Mouse (Mus musculus) forebrain, embryonic 13.5 days (tissue): ENCODE measurements around the gene Gatad2a. TPM values are rescaled to one million over a fixed set of nuclear protein-coding genes. Genes with fewer than 3 reads are reported as not detected.
A peak's percentile ranks its signal among the peaks of the same experiment; 100 is the strongest.

Source experiments
- ATAC-seq: fragments of 200-750 bp; cut with Nextera tagmentation; 2 replicates; pipeline ENCODE4 v1.8.0; 2017
- H3K27ac ChIP-seq: fragments of 300-500 bp; sonication (generic); 2 replicates; pipeline ENCODE4 v1.5.1; 2015; ENCODE audit warnings: inconsistent platforms, mild to moderate bottlenecking, moderate library complexity
- H3K27me3 ChIP-seq: fragments of 300-500 bp; sonication (generic); 2 replicates; pipeline ENCODE4 v1.6.1; 2015; ENCODE audit warnings: mild to moderate bottlenecking, inconsistent platforms
- H3K36me3 ChIP-seq: fragments of 300-500 bp; sonication (generic); 2 replicates; pipeline ENCODE4 v1.6.1; 2015; ENCODE audit warnings: mild to moderate bottlenecking, inconsistent platforms; ENCODE audit not compliant: poor library complexity, severe bottlenecking
- H3K4me1 ChIP-seq: fragments of 300-500 bp; sonication (generic); 2 replicates; pipeline ENCODE4 v1.6.1; 2015; ENCODE audit warnings: inconsistent platforms
- H3K4me2 ChIP-seq: fragments of 300-500 bp; sonication (generic); 2 replicates; pipeline ENCODE4 v1.6.1; 2015; ENCODE audit warnings: inconsistent platforms, mild to moderate bottlenecking, moderate library complexity
- H3K4me3 ChIP-seq: fragments of 300-500 bp; sonication (generic); 2 replicates; pipeline ENCODE4 v1.5.1; 2015; ENCODE audit warnings: mild to moderate bottlenecking, inconsistent platforms
- H3K9ac ChIP-seq: fragments of 300-500 bp; sonication (generic); 2 replicates; pipeline ENCODE4 v1.6.1; 2015; ENCODE audit warnings: mild to moderate bottlenecking, inconsistent platforms
- H3K9me3 ChIP-seq: fragments of 300-500 bp; sonication (generic); replicated peaks from 2 replicates; pipeline ENCODE4 v1.6.1; 2016; ENCODE audit warnings: inconsistent platforms
- WGBS: fragments of 180-500 bp; shearing (Covaris S2); methylation state at CpG from one replicate; pipeline ENCODE4 v1.1.7; 2015; 5-methylcytosine and 5-hydroxymethylcytosine counted together
- polyA plus RNA-seq: library from polyadenylated mRNA; unstranded; fragments of >200 nt; fragmentation: Nextera tagmentation; extraction: Ambion mirVana; gene quantifications from 2 replicates; pipeline ENCODE4 v1.2.1, GENCODE M21; 2015

The Gatad2a gene
- polyA plus RNA-seq, 1 experiment from 2014 or later: 29.5 TPM

GRCm38 (mm10) chr8:69933811-69934210 lies 62.4 kb downstream of the Gatad2a start:
- Histone ChIP-seq H3K4me2 (no peak overlapping the region), H3K27ac (no peak overlapping the region), H3K36me3 (peaks cover 29% of the 10 kb centered on the region), H3K27me3 (no peaks in the 10 kb centered on the region), H3K9ac (no peak overlapping the region), H3K4me1 (peaks cover 14% of the 10 kb centered on the region), H3K9me3 (no peaks in the 10 kb centered on the region), H3K4me3 (no peak overlapping the region)
- ATAC-seq: no peak
- WGBS: 92% methylated on average over 2 of the region's 2 CpGs

- ATAC-seq: no peak
- Histone ChIP-seq H3K27me3 (no peaks in the 10 kb centered on the region), H3K9ac (no peak overlapping the region), H3K27ac (no peak overlapping the region), H3K4me1 (no peaks in the 10 kb centered on the region), H3K4me3 (no peak overlapping the region), H3K9me3 (no peaks in the 10 kb centered on the region), H3K36me3 (0 out of 2 replicates have a peak, but pooled peaks cover 12% of the 10 kb centered on the region), H3K4me2 (no peak overlapping the region)
Measured at GRCm38 (mm10) chr8:69926901-69927300, 69.3 kb downstream of the Gatad2a start.

GRCm38 (mm10) chr8:69923986-69924385 lies 72.2 kb downstream of the Gatad2a start:
- H3K27me3 ChIP-seq: no peaks in the 10 kb centered on the region
- 0 out of 2 replicates have a peak, but pooled peaks cover 12% of the 10 kb centered on the region for H3K36me3 ChIP-seq
- H3K9ac ChIP-seq: no peak overlapping the region
- no peak overlapping the region for H3K4me2 ChIP-seq
- H3K27ac ChIP-seq: no peak overlapping the region
- ATAC-seq: no peak
- H3K4me3 ChIP-seq: no peak overlapping the region
- WGBS: 85% methylated on average over 1 of the region's 1 CpGs
- H3K9me3 ChIP-seq: no peaks in the 10 kb centered on the region
- peaks cover 20% of the 10 kb centered on the region for H3K4me1 ChIP-seq

GRCm38 (mm10) chr8:69921141-69921540 lies 75.0 kb downstream of the Gatad2a start:
- no peaks in the 10 kb centered on the region for H3K9me3 ChIP-seq
- WGBS: 86% methylated on average over 2 of the region's 2 CpGs
- no peak overlapping the region for H3K4me2 ChIP-seq
- peak overlapping the region; percentile 55 for H3K27ac ChIP-seq
- peak overlapping the region; percentile 31 for H3K9ac ChIP-seq
- no peak overlapping the region for H3K4me3 ChIP-seq
- peaks cover 19% of the 10 kb centered on the region for H3K36me3 ChIP-seq
- no peak for ATAC-seq
- peaks cover 20% of the 10 kb centered on the region for H3K4me1 ChIP-seq
- no peaks in the 10 kb centered on the region for H3K27me3 ChIP-seq

GRCm38 (mm10) chr8:69919876-69920662 lies 76.1 kb downstream of the Gatad2a start:
- H3K9me3 ChIP-seq: no peaks in the 10 kb centered on the region
- peaks cover 30% of the 10 kb centered on the region for H3K36me3 ChIP-seq
- 52% methylated on average over 11 of the region's 11 CpGs for WGBS
- H3K4me3 ChIP-seq: no peak overlapping the region
- peak overlapping the region; percentile 31 for H3K9ac ChIP-seq
- peak overlapping the region; percentile 55 for H3K27ac ChIP-seq
- H3K4me2 ChIP-seq: peak overlapping the region; percentile 35
- H3K27me3 ChIP-seq: no peaks in the 10 kb centered on the region
- H3K4me1 ChIP-seq: peaks cover 20% of the 10 kb centered on the region
- peak; percentile 75 for ATAC-seq

GRCm38 (mm10) chr8:69919010-69919409 lies 77.2 kb downstream of the Gatad2a start:
- 81% methylated on average over 1 of the region's 1 CpGs for WGBS
- peak; percentile 70 for ATAC-seq
- no peak overlapping the region for H3K9ac ChIP-seq
- H3K36me3 ChIP-seq: peaks cover 41% of the 10 kb centered on the region
- no peak overlapping the region for H3K4me2 ChIP-seq
- H3K4me3 ChIP-seq: no peak overlapping the region
- H3K9me3 ChIP-seq: no peaks in the 10 kb centered on the region
- H3K27me3 ChIP-seq: no peaks in the 10 kb centered on the region
- H3K4me1 ChIP-seq: peaks cover 20% of the 10 kb centered on the region
- H3K27ac ChIP-seq: no peak overlapping the region

- no peak overlapping the region for H3K4me3 ChIP-seq
- H3K4me2 ChIP-seq: no peak overlapping the region
- H3K9me3 ChIP-seq: no peaks in the 10 kb centered on the region
- H3K27me3 ChIP-seq: no peaks in the 10 kb centered on the region
- 0 out of 2 replicates have a peak, but pooled peaks have one; percentile 2 for ATAC-seq
- peaks cover 42% of the 10 kb centered on the region for H3K36me3 ChIP-seq
- H3K27ac ChIP-seq: no peak overlapping the region
- H3K4me1 ChIP-seq: peaks cover 20% of the 10 kb centered on the region
- no peak overlapping the region for H3K9ac ChIP-seq
Measured at GRCm38 (mm10) chr8:69918506-69918905, 77.7 kb downstream of the Gatad2a start.

- Histone ChIP-seq H3K9ac (no peak overlapping the region), H3K9me3 (no peaks in the 10 kb centered on the region), H3K27ac (no peak overlapping the region), H3K4me3 (no peak overlapping the region), H3K4me2 (no peak overlapping the region), H3K27me3 (no peaks in the 10 kb centered on the region), H3K4me1 (peaks cover 12% of the 10 kb centered on the region), H3K36me3 (peaks cover 70% of the 10 kb centered on the region)
- no peak for ATAC-seq
- WGBS: 36% methylated on average over 5 of the region's 5 CpGs
Measured at GRCm38 (mm10) chr8:69915748-69916147, 80.4 kb downstream of the Gatad2a start.

GRCm38 (mm10) chr8:69914526-69914925 lies 81.7 kb downstream of the Gatad2a start:
- H3K27ac ChIP-seq: no peak overlapping the region
- H3K36me3 ChIP-seq: peaks cover 82% of the 10 kb centered on the region
- no peak overlapping the region; the same call in 1 of the 2 replicates for H3K4me3 ChIP-seq
- H3K9me3 ChIP-seq: no peaks in the 10 kb centered on the region
- no peaks in the 10 kb centered on the region for H3K27me3 ChIP-seq
- ATAC-seq: no peak
- no peaks in the 10 kb centered on the region for H3K4me1 ChIP-seq
- H3K9ac ChIP-seq: no peak overlapping the region
- no peak overlapping the region for H3K4me2 ChIP-seq
- WGBS: 89% methylated on average over 4 of the region's 4 CpGs

- Histone ChIP-seq H3K9ac (no peak overlapping the region), H3K27me3 (no peaks in the 10 kb centered on the region), H3K36me3 (peaks cover 96% of the 10 kb centered on the region), H3K4me2 (no peak overlapping the region), H3K9me3 (no peaks in the 10 kb centered on the region), H3K27ac (no peak overlapping the region), H3K4me1 (no peaks in the 10 kb centered on the region), H3K4me3 (no peak overlapping the region)
- 93% methylated on average over 12 of the region's 12 CpGs for WGBS
- ATAC-seq: no peak
Measured at GRCm38 (mm10) chr8:69912478-69913074, 83.6 kb downstream of the Gatad2a start.

GRCm38 (mm10) chr8:69911917-69912316 lies 84.3 kb downstream of the Gatad2a start:
- Histone ChIP-seq H3K9me3 (no peaks in the 10 kb centered on the region), H3K36me3 (peaks cover 94% of the 10 kb centered on the region), H3K27ac (no peak overlapping the region), H3K4me2 (no peak overlapping the region), H3K4me1 (no peaks in the 10 kb centered on the region), H3K27me3 (no peaks in the 10 kb centered on the region), H3K9ac (no peak overlapping the region), H3K4me3 (no peak overlapping the region)
- no peak for ATAC-seq
- WGBS: 93% methylated on average over 13 of the region's 13 CpGs

GRCm38 (mm10) chr8:69907106-69907505 lies 89.1 kb downstream of the Gatad2a start:
- H3K4me3 ChIP-seq: no peak overlapping the region
- H3K27ac ChIP-seq: no peak overlapping the region
- no peak for ATAC-seq
- no peaks in the 10 kb centered on the region for H3K27me3 ChIP-seq
- no peak overlapping the region for H3K9ac ChIP-seq
- no peak overlapping the region for H3K4me2 ChIP-seq
- H3K9me3 ChIP-seq: no peaks in the 10 kb centered on the region
- WGBS: 93% methylated on average over 2 of the region's 2 CpGs
- H3K36me3 ChIP-seq: peaks cover 49% of the 10 kb centered on the region
- peaks cover 17% of the 10 kb centered on the region for H3K4me1 ChIP-seq
